Mouse (Mus musculus) liver, embryonic 16.5 days (tissue): ENCODE data around the gene Kiz. TPM values are rescaled to one million over a fixed set of nuclear protein-coding genes. Genes with fewer than 3 reads are reported as not detected.

ENCODE experiments used
- ATAC-seq: fragments of 200-750 bp; cut with Nextera tagmentation; 2 replicates; pipeline ENCODE4 v1.8.0; 2017; ENCODE audit warnings: low read depth, mild to moderate bottlenecking, moderate number of reproducible peaks, moderate library complexity
- H3K27ac ChIP-seq: fragments of 300-500 bp; sonication (generic); 2 replicates; pipeline ENCODE4 v1.5.1; 2014; ENCODE audit warnings: mild to moderate bottlenecking, low read length
- H3K27me3 ChIP-seq: fragments of 300-500 bp; sonication (generic); 2 replicates; pipeline ENCODE4 v1.6.1; 2014; ENCODE audit warnings: low read depth, low read length, mixed read lengths; ENCODE audit not compliant: control insufficient read depth, insufficient read depth
- H3K36me3 ChIP-seq: fragments of 300-500 bp; sonication (generic); 2 replicates; pipeline ENCODE4 v1.6.1; 2014; ENCODE audit warnings: mild to moderate bottlenecking; ENCODE audit not compliant: control insufficient read depth, insufficient read depth
- H3K4me1 ChIP-seq: fragments of 300-500 bp; sonication (generic); 2 replicates; pipeline ENCODE4 v1.6.1; 2014; ENCODE audit warnings: low read depth, low read length, mixed read lengths; ENCODE audit not compliant: control insufficient read depth
- H3K4me2 ChIP-seq: fragments of 300-500 bp; sonication (generic); 2 replicates; pipeline ENCODE4 v1.6.1; 2014; ENCODE audit warnings: low read depth, low read length, mixed read lengths
- H3K4me3 ChIP-seq: fragments of 300-500 bp; sonication (generic); 2 replicates; pipeline ENCODE4 v1.5.1; 2014; ENCODE audit warnings: low read depth, mild to moderate bottlenecking, low read length
- H3K9ac ChIP-seq: fragments of 300-500 bp; sonication (generic); 2 replicates; pipeline ENCODE4 v1.6.1; 2014; ENCODE audit warnings: low read depth, low read length
- H3K9me3 ChIP-seq: fragments of 300-500 bp; sonication (generic); replicated peaks from 2 replicates; pipeline ENCODE4 v1.6.1; 2016; ENCODE audit warnings: low read length; ENCODE audit not compliant: control insufficient read depth
- WGBS: fragments of 180-500 bp; shearing (Covaris S2); extraction: QIAGEN DNeasy Blood & Tissue Kit; methylation state at CpG from one replicate; pipeline ENCODE4 v1.1.7; 2014; ENCODE audit not compliant: insufficient replicate concordance; 5-methylcytosine and 5-hydroxymethylcytosine counted together
- polyA plus RNA-seq: library from polyadenylated mRNA; unstranded; fragments of >200 nt; fragmentation: Nextera tagmentation; extraction: Ambion mirVana; gene quantifications from 2 replicates; pipeline ENCODE4 v1.2.1, GENCODE M21; 2015

The Kiz gene
- polyA plus RNA-seq, 1 experiment from 2014 or later: 10.8 TPM

DNA sequence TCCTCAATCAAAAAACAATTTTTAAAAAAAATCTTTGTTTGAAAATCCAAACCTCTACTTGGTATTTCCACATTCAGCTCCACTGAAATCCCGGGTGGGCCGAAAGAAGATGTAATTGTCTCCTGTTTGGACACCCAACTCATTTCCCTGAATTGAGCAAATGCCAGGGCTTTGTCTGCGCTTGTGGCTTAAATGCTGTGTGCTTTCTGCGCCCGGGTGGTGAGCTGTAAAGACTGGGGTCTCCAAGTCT, 21.7 kb upstream of the Kiz start:
- H3K36me3 ChIP-seq: no peaks in the 10 kb centered on the region
- H3K9ac ChIP-seq: no peak overlapping the region
- under 1% methylated on average over 5 of the region's 5 CpGs for WGBS
- H3K27ac ChIP-seq: no peak overlapping the region
- H3K9me3 ChIP-seq: no peaks in the 10 kb centered on the region
- ATAC-seq: no peak
- no peak overlapping the region for H3K4me2 ChIP-seq
- H3K4me1 ChIP-seq: no peaks in the 10 kb centered on the region
- peaks cover 78% of the 10 kb centered on the region for H3K27me3 ChIP-seq
- no peak overlapping the region for H3K4me3 ChIP-seq

DNA sequence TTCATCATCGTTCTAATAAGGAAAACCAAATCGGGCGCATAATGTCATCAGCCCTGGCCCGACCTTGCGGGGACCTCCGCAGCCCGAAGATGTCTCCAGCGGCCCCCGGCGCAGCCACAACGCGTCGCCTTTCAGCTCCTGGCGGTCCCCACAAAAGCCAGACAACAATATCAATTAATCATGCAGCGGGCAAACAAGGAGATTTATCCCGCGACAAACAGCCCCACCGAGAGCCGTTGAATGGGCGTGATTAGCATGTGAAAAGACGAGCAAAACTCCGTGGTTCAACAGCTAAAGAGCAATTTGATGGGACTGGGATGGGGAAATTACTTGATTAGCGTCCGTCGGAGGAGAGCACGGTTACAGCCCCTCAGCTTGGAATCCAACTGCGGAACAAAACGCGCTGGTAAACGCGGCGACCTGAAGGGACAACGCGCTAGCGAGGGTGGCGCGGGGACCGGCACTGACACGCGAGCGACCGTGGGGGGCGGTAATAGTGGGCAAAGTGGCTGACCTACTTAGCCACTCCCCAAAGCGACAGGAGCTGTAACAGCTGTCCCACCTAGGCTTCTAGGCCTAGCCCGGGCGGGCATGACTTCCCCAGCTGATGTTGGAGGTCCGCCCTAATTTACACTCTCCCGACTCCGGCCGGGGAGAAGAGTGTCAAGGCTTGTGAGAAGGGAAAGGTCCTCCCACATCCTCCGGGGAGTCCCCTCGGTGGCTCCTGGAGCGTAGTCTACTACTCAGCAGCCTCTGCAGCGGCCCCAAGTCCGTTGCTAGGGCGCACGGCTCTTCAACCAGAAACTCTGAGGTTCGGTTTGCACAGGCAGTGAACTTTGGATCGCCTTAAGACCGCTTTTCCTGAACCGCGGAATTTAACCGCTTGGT, 21.1 kb upstream of the Kiz start:
- Histone ChIP-seq H3K4me2 (no peak overlapping the region), H3K9ac (no peak overlapping the region), H3K36me3 (no peaks in the 10 kb centered on the region), H3K27ac (no peak overlapping the region), H3K4me1 (no peaks in the 10 kb centered on the region), H3K4me3 (no peak overlapping the region), H3K9me3 (no peaks in the 10 kb centered on the region), H3K27me3 (peaks cover 84% of the 10 kb centered on the region)
- WGBS: 1% methylated on average over 63 of the region's 63 CpGs
- ATAC-seq: no peak

DNA sequence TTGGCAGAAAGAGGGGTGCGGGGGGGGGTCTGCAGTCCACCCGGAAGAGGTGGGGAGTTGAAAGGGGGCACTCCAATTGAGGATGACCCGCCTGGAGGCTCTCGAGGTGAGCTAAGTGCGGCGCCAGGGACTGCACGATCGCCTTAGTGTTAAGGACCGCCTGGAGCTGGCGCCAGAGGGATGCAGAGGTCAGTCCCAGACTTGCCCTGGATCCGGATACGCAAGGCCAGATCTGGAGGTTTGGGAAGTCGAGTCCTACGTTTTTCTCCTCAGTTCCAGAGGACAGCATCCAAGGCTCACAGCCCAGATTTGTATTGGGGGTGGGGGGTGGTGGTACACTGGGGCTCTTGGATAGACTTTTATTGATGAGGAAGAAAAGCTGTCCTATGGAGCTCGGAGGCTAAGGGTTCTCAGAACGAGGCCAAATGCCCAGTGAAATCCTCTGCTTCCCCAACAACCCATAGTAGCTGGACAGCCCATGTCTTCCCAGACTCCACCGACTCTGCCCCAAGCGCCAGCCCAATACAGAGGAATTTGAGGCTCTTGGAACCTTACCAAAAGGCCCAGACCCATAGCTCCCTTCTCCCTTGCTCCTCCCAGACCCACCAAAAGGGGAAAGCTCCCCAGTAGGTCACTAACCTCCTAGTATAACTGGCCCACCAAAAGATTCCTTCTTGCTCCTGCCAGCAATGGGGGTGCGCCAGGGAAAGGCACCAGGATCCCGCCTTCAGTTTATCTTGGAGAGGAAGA, 20.2 kb upstream of the Kiz start:
- H3K4me2 ChIP-seq: no peak overlapping the region
- H3K4me3 ChIP-seq: no peak overlapping the region
- ATAC-seq: no peak
- H3K4me1 ChIP-seq: no peaks in the 10 kb centered on the region
- no peak overlapping the region for H3K27ac ChIP-seq
- 4% methylated on average over 20 of the region's 20 CpGs for WGBS
- H3K9me3 ChIP-seq: no peaks in the 10 kb centered on the region
- H3K9ac ChIP-seq: no peak overlapping the region
- peaks cover 88% of the 10 kb centered on the region for H3K27me3 ChIP-seq
- H3K36me3 ChIP-seq: no peaks in the 10 kb centered on the region

DNA sequence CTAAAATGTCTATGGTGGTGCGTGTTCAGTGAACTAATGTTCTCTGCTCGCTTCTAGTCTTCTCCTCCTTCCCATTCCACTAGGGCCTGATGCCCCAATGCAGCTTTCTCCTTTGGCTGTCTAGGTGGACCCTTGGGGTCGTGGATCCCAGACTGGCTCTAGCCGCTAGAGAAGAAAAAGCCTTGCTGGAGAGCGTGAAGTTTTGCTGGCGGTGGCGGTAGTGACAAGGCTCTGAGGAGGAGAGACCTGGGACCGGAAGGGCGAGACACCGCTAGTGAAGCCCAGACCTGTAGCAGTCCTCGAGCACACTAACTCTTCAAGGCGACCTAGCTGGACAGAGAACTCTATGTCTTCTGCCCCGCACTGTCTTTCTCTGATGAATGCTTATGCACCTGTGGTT, 19.4 kb upstream of the Kiz start:
- no peak overlapping the region for H3K9ac ChIP-seq
- H3K4me1 ChIP-seq: no peaks in the 10 kb centered on the region
- H3K27me3 ChIP-seq: peaks cover 89% of the 10 kb centered on the region
- H3K4me2 ChIP-seq: no peak overlapping the region
- no peak overlapping the region for H3K27ac ChIP-seq
- H3K36me3 ChIP-seq: no peaks in the 10 kb centered on the region
- no peaks in the 10 kb centered on the region for H3K9me3 ChIP-seq
- ATAC-seq: no peak
- 1% methylated on average over 13 of the region's 13 CpGs for WGBS
- no peak overlapping the region for H3K4me3 ChIP-seq

DNA sequence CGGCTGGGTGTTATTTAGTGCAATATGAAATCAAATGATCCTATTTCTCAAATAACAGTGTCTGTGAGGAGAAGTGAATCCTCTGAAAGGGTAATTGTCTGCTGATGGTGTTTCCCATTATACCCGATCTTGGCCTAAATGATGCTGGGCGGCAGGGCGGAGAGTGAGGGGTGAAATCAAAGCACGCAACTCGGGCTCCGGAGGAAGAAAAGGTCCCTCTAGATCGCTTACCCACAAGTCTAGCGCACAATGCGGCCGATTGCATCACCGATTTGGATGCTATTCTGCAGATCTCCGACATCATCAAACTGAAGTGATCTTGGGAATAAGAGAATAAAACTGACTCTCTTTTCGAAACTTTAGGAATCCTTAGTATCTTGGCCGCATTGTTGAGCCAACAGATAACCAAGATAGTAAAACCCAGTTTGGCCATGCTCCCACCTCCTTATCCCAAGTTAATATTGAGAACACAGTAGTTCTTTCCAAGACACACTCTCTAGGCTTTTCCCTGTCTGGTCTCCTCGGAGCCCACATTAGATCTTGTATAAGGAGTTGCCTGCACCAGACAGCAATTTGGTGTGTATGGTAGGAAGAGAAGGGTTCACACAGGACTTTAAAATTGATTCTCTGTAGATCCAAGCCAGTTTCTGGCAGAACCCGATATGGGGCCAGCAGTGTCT, 18.7 kb upstream of the Kiz start:
- 3% methylated on average over 17 of the region's 17 CpGs for WGBS
- no peak overlapping the region for H3K27ac ChIP-seq
- H3K36me3 ChIP-seq: no peaks in the 10 kb centered on the region
- no peaks in the 10 kb centered on the region for H3K9me3 ChIP-seq
- H3K4me1 ChIP-seq: no peaks in the 10 kb centered on the region
- H3K9ac ChIP-seq: no peak overlapping the region
- H3K4me3 ChIP-seq: no peak overlapping the region
- H3K27me3 ChIP-seq: peaks cover 95% of the 10 kb centered on the region
- H3K4me2 ChIP-seq: no peak overlapping the region
- ATAC-seq: no peak

DNA sequence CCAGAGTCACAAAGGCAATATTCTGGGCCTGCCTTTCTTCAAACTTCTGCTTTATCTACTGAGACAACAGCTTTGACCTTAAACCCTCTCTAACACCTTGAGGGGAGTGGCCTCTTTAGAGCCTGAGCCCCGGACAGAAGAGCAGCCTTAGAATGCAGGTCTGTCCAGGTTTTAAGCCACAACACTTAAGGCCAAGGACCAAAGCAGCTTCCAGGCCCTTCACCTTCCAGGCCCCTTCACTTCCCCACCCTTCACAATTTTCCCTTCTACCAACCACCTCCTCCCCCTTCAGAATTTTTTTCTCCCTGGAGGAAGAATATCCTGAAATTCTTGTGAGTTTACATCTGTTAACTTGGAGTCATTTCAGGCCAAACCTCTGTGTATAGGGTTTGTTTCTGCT, 18.0 kb upstream of the Kiz start:
- Histone ChIP-seq H3K9me3 (no peaks in the 10 kb centered on the region), H3K9ac (no peak overlapping the region), H3K27ac (no peak overlapping the region), H3K36me3 (no peaks in the 10 kb centered on the region), H3K27me3 (peaks cover 89% of the 10 kb centered on the region), H3K4me2 (no peak overlapping the region), H3K4me1 (no peaks in the 10 kb centered on the region), H3K4me3 (no peak overlapping the region)
- 11% methylated on average over 1 of the region's 1 CpGs for WGBS
- ATAC-seq: no peak

DNA sequence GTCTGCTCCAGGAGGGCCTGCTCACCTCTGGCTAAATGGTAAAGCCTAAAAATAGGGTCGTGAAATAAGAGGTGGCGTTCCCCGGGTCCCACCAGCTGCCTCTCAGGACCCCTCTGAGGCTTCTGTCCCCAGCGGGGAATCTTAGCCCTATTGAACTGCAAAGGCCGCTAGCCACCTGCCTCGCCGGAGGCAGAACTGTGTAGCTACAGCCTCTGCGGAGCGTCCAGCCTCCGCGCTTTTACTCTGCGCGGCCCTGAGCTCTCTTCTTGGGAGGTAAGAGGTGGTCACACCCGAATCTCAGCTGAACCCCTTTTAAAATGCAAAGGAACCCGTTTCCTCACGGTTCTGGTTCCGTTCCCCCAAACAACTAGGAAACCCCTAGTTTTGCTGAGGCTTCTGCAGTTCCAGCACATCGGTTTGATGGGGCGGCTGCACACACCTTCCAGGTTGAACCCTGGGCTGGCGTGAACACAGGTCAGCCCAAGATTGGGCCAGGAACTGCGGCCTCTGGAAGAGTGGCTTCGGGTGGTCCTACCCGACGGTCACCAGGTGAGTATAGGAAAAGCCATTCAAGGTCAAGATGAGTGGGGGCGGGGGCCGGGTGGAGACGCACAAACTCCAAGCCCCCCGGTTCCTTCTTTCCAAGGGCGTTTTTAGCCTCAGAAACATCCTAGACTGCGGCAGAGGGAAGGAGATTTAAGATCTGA, 16.9 kb upstream of the Kiz start:
- WGBS: 4% methylated on average over 30 of the region's 30 CpGs
- Histone ChIP-seq H3K4me3 (no peak overlapping the region), H3K27ac (no peak overlapping the region), H3K4me1 (no peaks in the 10 kb centered on the region), H3K9ac (no peak overlapping the region), H3K4me2 (no peak overlapping the region), H3K27me3 (peaks cover 78% of the 10 kb centered on the region), H3K36me3 (no peaks in the 10 kb centered on the region), H3K9me3 (no peaks in the 10 kb centered on the region)
- ATAC-seq: no peak

DNA sequence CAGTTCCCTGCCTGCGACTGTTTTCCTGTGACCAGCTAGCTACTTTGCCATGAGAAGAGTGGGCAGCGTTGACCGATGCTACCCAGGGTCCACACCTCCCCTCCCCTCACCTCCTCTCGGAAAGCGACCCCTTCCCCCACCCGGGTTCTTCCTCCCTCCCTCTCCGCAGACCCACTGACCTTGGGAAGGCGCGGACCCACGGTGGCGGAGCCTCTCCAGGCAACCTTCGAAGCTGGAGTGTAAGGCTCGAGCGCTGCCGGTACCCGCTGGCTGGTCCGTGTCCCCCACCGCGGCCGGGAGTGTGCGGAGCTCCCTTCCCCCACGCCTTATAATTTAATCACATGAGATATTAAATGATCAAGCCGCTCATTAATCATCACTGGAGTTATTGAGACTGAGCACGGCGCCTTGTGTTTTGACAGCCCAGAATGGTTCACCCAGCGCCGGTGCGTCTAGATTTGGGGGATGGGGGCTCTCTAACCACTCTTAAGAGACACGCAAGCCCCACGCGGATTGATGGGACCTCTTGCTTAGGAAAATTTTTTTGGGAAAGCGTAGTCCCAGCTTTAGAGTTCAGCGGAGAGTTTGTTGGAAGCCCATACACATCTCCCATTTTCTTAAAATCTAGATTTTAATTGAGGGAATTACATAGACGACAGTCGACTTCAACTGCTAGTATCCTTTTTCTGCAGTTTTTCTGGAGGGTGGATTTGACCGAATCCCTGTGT, 16.2 kb upstream of the Kiz start:
- H3K4me2 ChIP-seq: no peak overlapping the region
- no peaks in the 10 kb centered on the region for H3K4me1 ChIP-seq
- H3K27ac ChIP-seq: no peak overlapping the region
- H3K9me3 ChIP-seq: no peaks in the 10 kb centered on the region
- H3K4me3 ChIP-seq: no peak overlapping the region
- peaks cover 71% of the 10 kb centered on the region for H3K27me3 ChIP-seq
- H3K36me3 ChIP-seq: no peaks in the 10 kb centered on the region
- 3% methylated on average over 36 of the region's 36 CpGs for WGBS
- no peak for ATAC-seq
- H3K9ac ChIP-seq: no peak overlapping the region
